Mouse (Mus musculus): Measurements from ENCODE around the gene Numbl. TPM values are rescaled to one million over a fixed set of nuclear protein-coding genes. Genes with fewer than 3 reads are reported as not detected.

The Numbl gene
- polyA plus RNA-seq, 1 experiment from 2014 or later, result 2.0 TPM

DNA sequence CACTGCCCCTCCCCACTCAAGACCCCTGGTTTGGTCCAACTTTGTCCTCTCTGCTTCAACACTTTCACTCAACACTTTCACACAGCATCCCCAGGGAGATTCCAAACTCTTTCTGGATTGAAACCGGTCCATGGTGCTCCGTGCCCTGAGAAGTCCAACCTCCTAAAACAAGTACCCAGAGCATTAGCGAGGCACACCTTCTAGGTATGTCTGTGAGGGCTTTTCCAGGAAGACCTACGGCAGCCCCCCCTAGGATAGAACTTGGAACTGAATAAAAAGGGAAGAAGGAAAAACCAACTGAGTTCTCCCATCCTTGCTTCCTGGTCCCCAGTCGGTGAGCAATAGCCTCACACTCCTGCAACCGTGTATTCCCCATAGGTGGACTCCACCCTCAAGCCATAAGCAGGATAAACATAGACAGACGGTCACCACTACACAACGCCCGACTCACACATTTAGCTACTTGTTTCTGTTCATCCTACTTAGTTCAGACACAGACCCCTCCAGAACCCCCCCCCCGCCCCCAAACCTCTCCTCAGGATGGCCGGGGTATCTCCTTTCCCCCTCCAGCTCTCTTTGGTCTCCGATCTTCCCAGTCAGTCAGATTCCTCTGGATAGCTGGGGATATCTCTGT is 53.5 kb downstream of the Numbl start:
- H3K79me2 ChIP-seq (ENCODE audit: inconsistent target), result no peaks in the 10 kb centered on the region
- no peak overlapping the region for H3K4me3 ChIP-seq (ENCODE audit: inconsistent target)
- WGBS (ENCODE audit: missing documents), result 88% methylated on average over 10 of the region's 12 CpGs
- no peaks in the 10 kb centered on the region for H3K36me3 ChIP-seq (ENCODE audit: inconsistent target)
- H3K27ac ChIP-seq, result no peak overlapping the region

DNA sequence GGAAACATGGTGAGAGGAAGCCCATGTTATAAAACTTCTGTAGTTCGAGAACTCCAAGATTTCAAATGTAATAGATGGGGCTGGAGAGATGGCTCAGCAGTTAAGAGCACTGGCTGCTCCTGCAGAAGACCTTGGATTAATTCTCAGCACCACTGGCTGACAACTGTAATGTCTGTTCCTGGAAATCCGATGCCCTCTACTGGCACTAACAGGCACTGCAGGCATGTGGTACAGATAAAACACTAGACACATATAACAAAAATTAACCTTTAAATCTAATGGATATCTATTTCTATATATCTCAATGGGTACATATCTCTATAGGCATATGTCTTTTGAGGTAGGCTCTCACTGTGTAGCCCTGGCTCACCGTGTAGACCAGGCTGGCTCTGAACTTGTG is 56.2 kb downstream of the Numbl start:
- Histone ChIP-seq H3K27ac (no peak overlapping the region), H3K36me3 (ENCODE audit: inconsistent target) (no peaks in the 10 kb centered on the region)
- 94% methylated on average over 3 of the region's 3 CpGs for WGBS (ENCODE audit: missing documents)

DNA sequence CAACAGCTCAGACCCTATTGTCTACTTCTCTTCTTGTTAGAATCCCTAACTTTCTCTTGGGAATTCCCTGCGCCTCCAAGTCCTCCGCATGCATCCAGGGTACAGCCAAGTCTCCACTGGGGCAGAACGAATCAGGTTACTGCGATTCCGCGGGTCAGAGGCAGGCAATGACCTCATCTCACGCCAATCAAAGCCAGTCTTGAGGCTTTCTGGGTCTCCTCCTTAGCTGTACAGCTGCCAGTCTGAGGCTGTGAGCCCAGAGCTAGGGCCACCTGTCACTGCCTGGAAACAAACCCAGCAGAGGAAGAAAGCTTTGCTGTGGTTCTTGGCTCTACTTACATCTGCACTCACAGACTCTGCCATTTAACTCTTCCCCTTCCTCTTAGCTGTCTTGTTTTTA is 57.7 kb downstream of the Numbl start:
- Histone ChIP-seq H3K36me3 (ENCODE audit: inconsistent target) (no peaks in the 10 kb centered on the region), H3K27ac (no peak overlapping the region), H3K79me2 (ENCODE audit: inconsistent target) (no peaks in the 10 kb centered on the region), H3K4me3 (ENCODE audit: inconsistent target) (no peak overlapping the region)
- 65% methylated on average over 7 of the region's 7 CpGs for WGBS (ENCODE audit: missing documents)

More for the DNA sequence above, 56.2 kb downstream of the Numbl start:
- Histone ChIP-seq H3K79me2 (ENCODE audit: inconsistent target) (no peaks in the 10 kb centered on the region), H3K4me3 (ENCODE audit: inconsistent target) (no peak overlapping the region)

DNA sequence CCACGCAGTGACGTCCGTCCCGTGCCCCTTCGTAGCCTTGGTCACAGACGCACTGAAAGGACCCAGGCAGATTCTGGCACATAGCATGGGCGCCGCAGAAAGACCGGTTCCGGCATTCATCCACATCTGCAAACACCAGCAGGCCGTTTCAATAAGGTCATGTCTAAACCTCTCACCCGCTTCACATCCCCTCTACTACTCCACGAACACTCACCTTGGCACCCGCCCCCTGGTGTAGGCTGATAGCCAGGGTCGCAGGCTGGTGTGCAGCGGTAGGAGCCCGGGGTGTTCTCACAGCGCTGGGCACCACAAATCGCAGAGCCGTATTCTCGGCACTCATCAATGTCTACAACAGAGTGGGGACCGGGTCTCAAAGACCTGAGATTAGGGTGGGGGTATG is 61.2 kb downstream of the Numbl start:
- WGBS (ENCODE audit: missing documents), result 97% methylated on average over 22 of the region's 22 CpGs
- H3K36me3 ChIP-seq (ENCODE audit: inconsistent target), result no peaks in the 10 kb centered on the region
- H3K79me2 ChIP-seq (ENCODE audit: inconsistent target), result no peaks in the 10 kb centered on the region
- H3K27ac ChIP-seq, result no peak overlapping the region
- no peak overlapping the region for H3K4me3 ChIP-seq (ENCODE audit: inconsistent target)

DNA sequence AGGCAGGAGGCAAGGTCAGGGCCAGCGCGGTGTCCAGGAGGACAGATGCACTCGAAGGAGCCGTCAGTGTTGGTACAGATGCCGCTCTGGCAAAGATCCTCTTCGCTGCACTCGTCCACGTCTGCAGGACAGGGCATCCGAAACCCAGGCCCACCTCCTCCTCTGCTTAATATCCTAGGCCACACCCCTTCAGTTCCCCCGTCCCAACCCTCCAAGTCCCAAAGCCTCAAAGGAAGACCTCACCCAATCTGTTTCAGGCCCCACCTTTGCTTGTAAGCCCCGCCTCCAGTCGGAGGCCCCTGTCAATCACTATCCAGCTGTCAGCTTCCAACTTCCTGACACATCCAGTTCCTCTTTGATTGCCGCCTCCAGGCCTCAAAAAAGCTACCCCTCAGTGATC is 64.1 kb downstream of the Numbl start:
- 45% methylated on average over 12 of the region's 13 CpGs for WGBS (ENCODE audit: missing documents)
- Histone ChIP-seq H3K36me3 (ENCODE audit: inconsistent target) (no peaks in the 10 kb centered on the region), H3K4me3 (ENCODE audit: inconsistent target) (no peak overlapping the region)

DNA sequence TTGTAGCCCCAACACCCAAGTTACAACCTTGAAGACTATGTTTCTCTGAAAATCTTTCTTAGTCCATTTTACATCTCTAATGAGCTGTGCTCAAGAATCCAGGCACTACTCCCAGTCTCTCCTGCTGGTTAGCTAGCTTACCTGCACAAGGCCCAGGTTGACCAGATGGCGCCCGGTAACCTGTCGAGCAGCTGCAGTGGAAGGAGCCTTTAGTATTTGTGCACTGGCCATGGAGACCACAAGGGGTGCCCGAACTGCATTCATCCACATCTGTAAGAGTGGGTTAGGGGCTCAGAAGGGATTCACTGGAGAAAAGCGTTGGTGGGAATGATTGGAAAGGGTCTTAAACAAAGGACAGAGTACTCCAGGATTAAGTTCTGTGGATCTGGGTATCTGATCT is 64.8 kb downstream of the Numbl start:
- WGBS (ENCODE audit: missing documents), result 97% methylated on average over 5 of the region's 5 CpGs
- H3K4me3 ChIP-seq (ENCODE audit: inconsistent target), result no peak overlapping the region
- no peaks in the 10 kb centered on the region for H3K36me3 ChIP-seq (ENCODE audit: inconsistent target)
- no peak overlapping the region for H3K27ac ChIP-seq
- no peaks in the 10 kb centered on the region for H3K79me2 ChIP-seq (ENCODE audit: inconsistent target)

More for the DNA sequence above, 64.1 kb downstream of the Numbl start:
- no peak overlapping the region for H3K27ac ChIP-seq
- H3K79me2 ChIP-seq (ENCODE audit: inconsistent target), result no peaks in the 10 kb centered on the region

DNA sequence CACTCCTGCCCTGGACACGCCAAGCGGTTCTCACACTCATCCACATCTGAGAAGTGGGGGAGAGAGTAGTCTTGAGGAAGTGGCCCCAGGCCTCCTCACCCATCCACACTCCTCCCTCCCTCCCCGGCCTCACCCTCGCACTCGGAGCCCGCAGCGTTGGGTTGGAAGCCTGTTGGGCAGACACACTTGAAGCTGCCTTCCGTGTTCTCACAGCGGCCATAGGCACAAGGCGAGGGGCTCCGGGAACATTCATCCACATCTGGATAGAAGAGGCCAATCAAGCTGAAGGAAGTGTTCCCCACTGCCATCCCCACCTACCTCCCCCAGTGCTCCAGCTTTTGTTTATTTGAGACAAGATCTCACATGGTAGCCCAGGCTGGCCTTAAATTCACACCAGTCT is 65.9 kb downstream of the Numbl start:
- no peaks in the 10 kb centered on the region for H3K36me3 ChIP-seq (ENCODE audit: inconsistent target)
- H3K4me3 ChIP-seq (ENCODE audit: inconsistent target), result no peak overlapping the region
- WGBS (ENCODE audit: missing documents), result 97% methylated on average over 10 of the region's 11 CpGs
- H3K79me2 ChIP-seq (ENCODE audit: inconsistent target), result no peaks in the 10 kb centered on the region
- H3K27ac ChIP-seq, result no peak overlapping the region

DNA sequence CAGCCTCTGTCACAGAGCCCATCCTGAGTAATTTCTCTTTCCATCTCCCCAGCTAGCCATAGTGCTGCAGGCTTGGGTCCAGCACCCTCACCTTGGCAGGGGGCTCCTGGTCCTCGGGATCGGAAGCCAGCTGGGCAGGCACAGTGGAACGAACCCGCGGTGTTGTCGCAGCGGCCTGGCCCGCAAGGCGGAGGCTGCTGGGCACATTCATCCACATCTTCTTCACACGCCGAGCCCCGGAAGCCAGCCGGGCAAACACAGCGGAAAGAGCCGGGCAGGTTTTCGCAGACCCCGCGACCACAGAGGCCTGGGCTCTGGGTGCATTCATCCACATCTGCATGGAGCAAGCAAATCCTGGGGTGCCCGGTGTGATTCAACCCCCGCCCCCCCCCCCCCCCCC is 66.7 kb downstream of the Numbl start:
- no peaks in the 10 kb centered on the region for H3K79me2 ChIP-seq (ENCODE audit: inconsistent target)
- H3K27ac ChIP-seq, result no peak overlapping the region
- no peak overlapping the region for H3K4me3 ChIP-seq (ENCODE audit: inconsistent target)
- H3K36me3 ChIP-seq (ENCODE audit: inconsistent target), result no peaks in the 10 kb centered on the region
- 83% methylated on average over 18 of the region's 20 CpGs for WGBS (ENCODE audit: missing documents)

DNA sequence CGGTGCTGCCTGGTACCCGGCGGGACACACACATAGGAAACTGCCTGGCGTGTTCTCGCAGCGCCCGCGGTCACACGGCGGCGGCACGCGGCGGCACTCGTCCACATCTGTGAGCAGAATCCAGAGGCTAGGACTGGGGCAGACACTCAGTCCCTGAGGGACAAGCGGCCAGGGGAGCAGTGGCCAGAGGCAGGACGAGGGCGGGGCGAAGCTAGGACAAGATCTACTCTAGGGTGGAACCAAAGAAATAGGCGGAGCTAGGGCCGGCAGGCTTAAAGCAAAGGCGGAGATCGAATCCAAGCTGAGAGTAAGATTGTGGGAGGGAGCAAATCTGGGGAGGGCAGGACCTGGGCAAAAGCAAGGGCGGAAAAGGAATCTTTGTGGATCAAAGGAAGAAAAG is 67.5 kb downstream of the Numbl start:
- Histone ChIP-seq H3K4me3 (ENCODE audit: inconsistent target) (no peak overlapping the region), H3K27ac (no peak overlapping the region), H3K79me2 (ENCODE audit: inconsistent target) (no peaks in the 10 kb centered on the region), H3K36me3 (ENCODE audit: inconsistent target) (no peaks in the 10 kb centered on the region)
- 2% methylated on average over 24 of the region's 24 CpGs for WGBS (ENCODE audit: missing documents)

DNA sequence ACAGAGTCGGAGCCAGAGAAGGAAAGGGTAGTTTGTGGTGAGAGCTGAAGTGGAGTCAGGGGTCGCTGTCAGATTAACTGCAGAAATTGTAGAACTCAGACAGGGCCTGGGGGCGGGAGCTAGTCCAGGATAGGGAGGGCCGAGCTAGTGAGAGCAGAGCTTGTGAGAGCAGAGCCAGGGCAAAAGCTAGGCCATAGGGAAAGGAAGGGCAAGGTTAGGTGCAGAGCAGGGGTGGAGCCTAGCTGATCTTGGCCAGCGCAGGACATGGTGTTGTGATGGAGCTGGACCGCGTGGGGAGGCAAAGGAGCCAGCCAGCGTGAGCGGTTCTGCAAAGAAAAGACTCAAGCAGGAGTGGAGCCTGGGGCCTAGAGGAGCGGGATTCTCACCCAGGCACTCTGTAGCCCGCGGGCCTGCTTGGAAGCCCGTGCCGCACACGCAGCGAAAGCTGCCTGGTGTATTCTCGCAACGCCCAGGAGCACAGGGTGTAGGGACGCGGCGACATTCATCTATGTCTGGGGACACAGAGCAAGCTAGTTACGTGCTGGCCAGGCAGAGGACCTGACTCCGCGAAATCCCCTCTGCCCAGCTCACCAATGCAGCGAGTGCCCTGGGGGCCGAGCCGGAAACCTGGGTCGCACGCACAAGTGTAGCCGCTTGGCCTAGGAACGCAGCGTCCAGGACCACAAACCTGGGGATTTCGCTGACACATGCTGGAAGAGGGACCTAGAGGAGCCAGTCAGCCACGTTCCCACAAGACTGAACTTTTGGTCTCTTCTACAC is 68.1 kb downstream of the Numbl start:
- 64% methylated on average over 31 of the region's 34 CpGs for WGBS (ENCODE audit: missing documents)
- H3K4me3 ChIP-seq (ENCODE audit: inconsistent target), result no peak overlapping the region

DNA sequence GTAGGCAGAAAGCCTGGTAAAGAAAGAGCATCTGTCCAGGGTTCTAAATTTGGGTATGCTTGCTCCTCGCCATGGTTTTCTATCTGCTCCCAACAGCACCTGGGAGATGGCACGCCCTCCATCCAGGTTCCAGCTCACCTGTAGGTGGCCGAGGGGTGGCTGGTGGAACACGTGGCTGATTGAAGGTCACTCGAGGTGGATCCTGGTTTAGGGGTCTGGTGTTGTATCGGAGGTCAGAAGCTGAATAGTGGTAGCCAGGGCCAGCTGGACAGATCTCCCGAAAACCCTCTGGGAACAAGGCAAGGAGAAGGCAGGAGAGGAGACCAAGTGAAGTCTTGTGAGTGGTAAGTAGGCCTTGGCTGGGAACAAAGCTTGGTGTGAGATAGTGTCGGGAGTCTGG is 69.3 kb downstream of the Numbl start:
- Histone ChIP-seq H3K27ac (no peak overlapping the region), H3K4me3 (ENCODE audit: inconsistent target) (no peak overlapping the region), H3K36me3 (ENCODE audit: inconsistent target) (no peaks in the 10 kb centered on the region), H3K79me2 (ENCODE audit: inconsistent target) (no peaks in the 10 kb centered on the region)
- 96% methylated on average over 8 of the region's 8 CpGs for WGBS (ENCODE audit: missing documents)

More for the DNA sequence above, 68.1 kb downstream of the Numbl start:
- Histone ChIP-seq H3K79me2 (ENCODE audit: inconsistent target) (no peaks in the 10 kb centered on the region), H3K36me3 (ENCODE audit: inconsistent target) (no peaks in the 10 kb centered on the region), H3K27ac (no peak overlapping the region)

DNA sequence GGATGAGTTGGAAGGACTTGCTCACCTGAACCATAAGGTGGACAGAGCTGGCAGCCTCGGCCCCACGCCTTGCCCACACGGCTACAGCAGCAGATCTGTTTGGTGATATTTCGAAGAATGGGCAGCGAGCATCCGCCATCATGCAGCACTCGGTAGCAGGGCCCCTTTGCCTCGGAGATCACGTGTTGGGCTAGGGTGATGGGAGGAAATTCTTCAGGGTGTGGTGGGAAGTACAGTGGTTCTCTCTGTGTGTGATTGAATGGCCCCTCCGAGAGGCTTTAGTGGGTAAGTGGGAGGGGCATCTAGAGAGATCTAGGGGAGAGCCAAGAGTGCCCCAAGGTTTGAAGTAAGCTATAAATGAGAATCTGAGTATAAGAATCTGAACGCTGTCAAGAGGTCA is 69.9 kb downstream of the Numbl start:
- Histone ChIP-seq H3K36me3 (ENCODE audit: inconsistent target) (no peaks in the 10 kb centered on the region), H3K4me3 (ENCODE audit: inconsistent target) (no peak overlapping the region), H3K27ac (no peak overlapping the region), H3K79me2 (ENCODE audit: inconsistent target) (no peaks in the 10 kb centered on the region)
- 86% methylated on average over 10 of the region's 11 CpGs for WGBS (ENCODE audit: missing documents)

DNA sequence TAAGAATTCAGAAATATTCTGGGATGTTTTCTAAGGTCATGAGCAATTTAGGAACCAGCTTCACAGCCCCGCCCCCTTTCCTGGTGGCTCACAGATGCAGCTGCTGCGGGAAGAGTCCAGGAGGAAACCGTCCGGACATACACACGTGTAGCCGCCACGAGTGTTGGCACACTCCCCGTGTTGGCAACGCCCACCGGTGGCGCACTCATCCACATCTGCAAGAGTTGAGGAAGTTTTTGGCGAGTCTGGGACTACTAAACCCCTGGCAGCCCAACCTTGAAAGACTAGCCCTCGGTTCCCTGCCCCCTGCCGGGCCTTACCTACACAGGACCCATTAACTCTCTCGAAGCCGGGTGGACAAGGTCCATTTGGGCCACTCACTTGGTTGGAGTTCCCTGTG is 70.4 kb downstream of the Numbl start:
- Histone ChIP-seq H3K79me2 (ENCODE audit: inconsistent target) (no peaks in the 10 kb centered on the region), H3K4me3 (ENCODE audit: inconsistent target) (no peak overlapping the region), H3K27ac (no peak overlapping the region), H3K36me3 (ENCODE audit: inconsistent target) (no peaks in the 10 kb centered on the region)
- 30% methylated on average over 16 of the region's 16 CpGs for WGBS (ENCODE audit: missing documents)

DNA sequence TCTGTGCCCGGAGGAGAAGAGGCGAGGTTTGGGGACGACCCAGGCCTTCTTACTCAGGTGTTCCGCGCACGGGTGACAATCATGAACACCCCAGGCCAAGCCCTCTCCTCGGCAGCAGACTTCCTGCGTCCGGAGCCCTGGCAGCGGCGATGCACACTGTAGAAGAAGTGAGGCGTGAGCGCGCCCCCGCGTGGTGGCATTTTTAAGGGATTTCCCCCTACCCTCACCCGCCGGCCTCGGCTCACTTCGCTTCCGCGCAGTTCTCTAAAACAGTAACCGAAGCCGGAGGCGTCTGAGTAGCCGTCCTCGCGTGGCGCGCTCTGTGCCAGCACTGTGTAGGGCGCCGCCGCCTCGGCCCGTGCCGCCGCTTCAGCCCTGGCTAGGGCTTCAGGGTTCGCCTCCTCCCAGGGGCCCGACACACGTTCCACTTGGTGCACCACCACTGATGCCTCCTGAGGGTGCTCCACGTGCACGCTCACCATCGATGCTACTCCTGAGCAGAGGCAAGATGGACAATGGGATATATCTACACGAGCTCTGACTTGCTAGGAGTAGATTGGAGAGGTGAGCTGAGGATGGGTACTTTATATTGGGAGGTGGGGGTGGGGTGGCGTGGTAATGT is 71.2 kb downstream of the Numbl start:
- H3K4me3 ChIP-seq (ENCODE audit: inconsistent target), result no peak overlapping the region
- 4% methylated on average over 45 of the region's 45 CpGs for WGBS (ENCODE audit: missing documents)
- H3K36me3 ChIP-seq (ENCODE audit: inconsistent target), result no peaks in the 10 kb centered on the region
- no peak overlapping the region for H3K27ac ChIP-seq
- no peaks in the 10 kb centered on the region for H3K79me2 ChIP-seq (ENCODE audit: inconsistent target)

DNA sequence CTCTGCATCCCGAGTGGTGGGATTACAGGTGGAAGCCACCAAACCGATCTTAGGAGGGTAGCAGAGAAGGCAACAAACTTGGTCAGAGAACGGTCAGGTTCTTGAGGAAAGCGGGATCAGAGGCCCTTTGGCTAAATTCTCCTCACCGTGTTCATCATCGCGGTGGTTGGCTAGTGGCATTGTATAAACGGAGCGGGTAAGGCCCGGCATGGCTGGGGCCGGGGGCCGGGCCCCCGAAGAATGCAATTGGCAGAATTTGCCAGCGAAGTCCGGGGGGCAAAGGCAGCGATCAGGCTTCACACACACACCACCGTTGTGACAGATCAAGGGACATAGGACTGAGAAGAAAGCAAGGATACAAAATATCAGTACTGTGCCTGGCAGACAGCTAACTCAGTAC is 71.7 kb downstream of the Numbl start:
- Histone ChIP-seq H3K27ac (no peak overlapping the region), H3K36me3 (ENCODE audit: inconsistent target) (no peaks in the 10 kb centered on the region), H3K79me2 (ENCODE audit: inconsistent target) (no peaks in the 10 kb centered on the region), H3K4me3 (ENCODE audit: inconsistent target) (peak overlapping the region; percentile 38)
- 19% methylated on average over 17 of the region's 17 CpGs for WGBS (ENCODE audit: missing documents)
